Mouse (Mus musculus): ENCODE data around the gene Pld1. TPM values are rescaled to one million over a fixed set of nuclear protein-coding genes. Genes with fewer than 3 reads are reported as not detected.
A peak's percentile ranks its signal among the peaks of the same experiment; 100 is the strongest.

The Pld1 gene
- polyA plus RNA-seq (2015; fragmentation: Nextera tagmentation; extraction: Ambion mirVana), result 7.5 and 8.9 TPM in 2 replicates

GRCm38 (mm10) chr3:27938381-27939323 lies at the start of gene Pld1:
Gene Pld1, plus strand, starts transcription at chr3:27938695.
- Histone ChIP-seq H3K9me3 (no peaks in the 10 kb centered on the region), H3K4me1 (peaks cover 32% of the 10 kb centered on the region), H3K9ac (peak within 1 kb of the TSS; percentile 63), H3K4me2 (peak within 1 kb of the TSS; percentile 86), H3K27me3 (no peaks in the 10 kb centered on the region), H3K4me3 (peak within 1 kb of the TSS; percentile 66), H3K27ac (peak within 1 kb of the TSS; percentile 91), H3K36me3 (no peaks in the 10 kb centered on the region)
- peak; percentile 82 for ATAC-seq (ENCODE audit: insufficient number of reproducible peaks, low FRiP score, low TSS enrichment, low read depth)
- under 1% methylated on average over 68 of the region's 68 CpGs for WGBS

- WGBS, result 74% methylated on average over 8 of the region's 8 CpGs
Observed at GRCm38 (mm10) chr3:27896318-27896892, 42.1 kb upstream of the Pld1 start, which contains the start of gene Tmem212. Gene Tmem212, minus strand, starts transcription at chr3:27896368.

GRCm38 (mm10) chr3:27898178-27898577 lies 40.3 kb upstream of the Pld1 start:
- 79% methylated on average over 10 of the region's 10 CpGs for WGBS

More at GRCm38 (mm10) chr3:27896318-27896892, 42.1 kb upstream of the Pld1 start, which contains the start of gene Tmem212:
- Histone ChIP-seq H3K27me3 (no peaks in the 10 kb centered on the region), H3K9ac (no peak within 1 kb of the TSS), H3K4me1 (peaks cover 14% of the 10 kb centered on the region), H3K4me3 (no peak within 1 kb of the TSS), H3K4me2 (no peak within 1 kb of the TSS), H3K9me3 (no peaks in the 10 kb centered on the region), H3K27ac (no peak within 1 kb of the TSS), H3K36me3 (no peaks in the 10 kb centered on the region)
- ATAC-seq (ENCODE audit: insufficient number of reproducible peaks, low FRiP score, low TSS enrichment, low read depth), result no peak

GRCm38 (mm10) chr3:27899012-27899726 lies 39.3 kb upstream of the Pld1 start:
- no peaks in the 10 kb centered on the region for H3K27me3 ChIP-seq
- ATAC-seq (ENCODE audit: insufficient number of reproducible peaks, low FRiP score, low TSS enrichment, low read depth), result no peak
- no peak overlapping the region for H3K9ac ChIP-seq
- no peaks in the 10 kb centered on the region for H3K36me3 ChIP-seq
- H3K4me2 ChIP-seq, result no peak overlapping the region
- H3K27ac ChIP-seq, result no peak overlapping the region; the same call in 1 of the 2 replicates
- no peak overlapping the region for H3K4me3 ChIP-seq
- peaks cover 14% of the 10 kb centered on the region for H3K4me1 ChIP-seq
- 51% methylated on average over 13 of the region's 13 CpGs for WGBS
- no peaks in the 10 kb centered on the region for H3K9me3 ChIP-seq

More at GRCm38 (mm10) chr3:27898178-27898577, 40.3 kb upstream of the Pld1 start:
- H3K4me2 ChIP-seq, result no peak overlapping the region
- H3K27me3 ChIP-seq, result no peaks in the 10 kb centered on the region
- no peak overlapping the region for H3K4me3 ChIP-seq
- H3K4me1 ChIP-seq, result peaks cover 14% of the 10 kb centered on the region
- no peak overlapping the region for H3K27ac ChIP-seq
- H3K36me3 ChIP-seq, result no peaks in the 10 kb centered on the region
- ATAC-seq (ENCODE audit: insufficient number of reproducible peaks, low FRiP score, low TSS enrichment, low read depth), result no peak
- no peak overlapping the region for H3K9ac ChIP-seq
- H3K9me3 ChIP-seq, result no peaks in the 10 kb centered on the region

GRCm38 (mm10) chr3:27901846-27902245 lies 36.6 kb upstream of the Pld1 start:
- ATAC-seq (ENCODE audit: insufficient number of reproducible peaks, low FRiP score, low TSS enrichment, low read depth), result no peak
- Histone ChIP-seq H3K4me3 (no peak overlapping the region), H3K9me3 (no peaks in the 10 kb centered on the region), H3K27me3 (no peaks in the 10 kb centered on the region), H3K9ac (no peak overlapping the region), H3K4me2 (no peak overlapping the region), H3K27ac (no peak overlapping the region), H3K36me3 (no peaks in the 10 kb centered on the region), H3K4me1 (peaks cover 14% of the 10 kb centered on the region)
- 88% methylated on average over 6 of the region's 6 CpGs for WGBS

GRCm38 (mm10) chr3:27904659-27905330 lies 33.7 kb upstream of the Pld1 start:
- Histone ChIP-seq H3K4me3 (no peak overlapping the region), H3K27ac (no peak overlapping the region), H3K9ac (no peak overlapping the region), H3K4me1 (0 out of 2 replicates have a peak, but pooled peaks cover 2% of the 10 kb centered on the region), H3K4me2 (no peak overlapping the region), H3K27me3 (no peaks in the 10 kb centered on the region), H3K36me3 (no peaks in the 10 kb centered on the region), H3K9me3 (no peaks in the 10 kb centered on the region)
- no peak for ATAC-seq (ENCODE audit: insufficient number of reproducible peaks, low FRiP score, low TSS enrichment, low read depth)
- 64% methylated on average over 13 of the region's 13 CpGs for WGBS

- no peak overlapping the region for H3K4me3 ChIP-seq
- 76% methylated on average over 7 of the region's 7 CpGs for WGBS
- H3K27me3 ChIP-seq, result no peaks in the 10 kb centered on the region
- H3K4me1 ChIP-seq, result no peaks in the 10 kb centered on the region
- no peak overlapping the region for H3K9ac ChIP-seq
- H3K36me3 ChIP-seq, result no peaks in the 10 kb centered on the region
- no peak overlapping the region for H3K27ac ChIP-seq
- no peak overlapping the region for H3K4me2 ChIP-seq
- H3K9me3 ChIP-seq, result no peaks in the 10 kb centered on the region
- peak; percentile 52; the same call in 1 of the 2 replicates for ATAC-seq (ENCODE audit: insufficient number of reproducible peaks, low FRiP score, low TSS enrichment, low read depth)
Observed at GRCm38 (mm10) chr3:27906647-27907209, 31.8 kb upstream of the Pld1 start.

- no peaks in the 10 kb centered on the region for H3K27me3 ChIP-seq
- ATAC-seq (ENCODE audit: insufficient number of reproducible peaks, low FRiP score, low TSS enrichment, low read depth), result no peak
- H3K4me2 ChIP-seq, result no peak overlapping the region
- H3K9me3 ChIP-seq, result no peaks in the 10 kb centered on the region
- H3K4me3 ChIP-seq, result no peak overlapping the region
- no peaks in the 10 kb centered on the region for H3K4me1 ChIP-seq
- H3K36me3 ChIP-seq, result no peaks in the 10 kb centered on the region
- H3K9ac ChIP-seq, result no peak overlapping the region
- no peak overlapping the region for H3K27ac ChIP-seq
- 73% methylated on average over 2 of the region's 2 CpGs for WGBS
Observed at GRCm38 (mm10) chr3:27907301-27907700, 31.2 kb upstream of the Pld1 start.

- Histone ChIP-seq H3K36me3 (no peaks in the 10 kb centered on the region), H3K4me1 (no peaks in the 10 kb centered on the region), H3K4me3 (no peak overlapping the region), H3K4me2 (no peak overlapping the region), H3K27me3 (no peaks in the 10 kb centered on the region), H3K9me3 (no peaks in the 10 kb centered on the region), H3K27ac (no peak overlapping the region), H3K9ac (no peak overlapping the region)
- WGBS, result 70% methylated on average over 2 of the region's 2 CpGs
- ATAC-seq (ENCODE audit: insufficient number of reproducible peaks, low FRiP score, low TSS enrichment, low read depth), result no peak
Observed at GRCm38 (mm10) chr3:27908316-27908715, 30.2 kb upstream of the Pld1 start.

GRCm38 (mm10) chr3:27909016-27909415 lies 29.5 kb upstream of the Pld1 start:
- Histone ChIP-seq H3K27me3 (no peaks in the 10 kb centered on the region), H3K4me2 (no peak overlapping the region), H3K36me3 (no peaks in the 10 kb centered on the region), H3K9ac (no peak overlapping the region), H3K27ac (no peak overlapping the region), H3K9me3 (no peaks in the 10 kb centered on the region), H3K4me1 (no peaks in the 10 kb centered on the region), H3K4me3 (no peak overlapping the region)
- no peak for ATAC-seq (ENCODE audit: insufficient number of reproducible peaks, low FRiP score, low TSS enrichment, low read depth)
- WGBS, result 96% methylated on average over 3 of the region's 3 CpGs

Measured in limb, embryonic 15.5 days (tissue).